Mouse (Mus musculus) cerebellum, adult 2 months (tissue): ENCODE measurements around the gene BC048403.

Source experiments
- CTCF ChIP-seq: fragments of 200-500 bp; IDR thresholded peaks from 2 replicates; pipeline ENCODE4 v1.5.1; 2011; ENCODE audit warnings: low read depth, mild to moderate bottlenecking, control low read depth, low read length, moderate library complexity, borderline replicate concordance; ENCODE audit not compliant: insufficient read depth
- POLR2A ChIP-seq: fragments of 200-500 bp; IDR thresholded peaks from 2 replicates; pipeline ENCODE4 v1.6.1; 2011; ENCODE audit warnings: low read length, control low read depth, borderline replicate concordance; ENCODE audit not compliant: insufficient read depth

DNA sequence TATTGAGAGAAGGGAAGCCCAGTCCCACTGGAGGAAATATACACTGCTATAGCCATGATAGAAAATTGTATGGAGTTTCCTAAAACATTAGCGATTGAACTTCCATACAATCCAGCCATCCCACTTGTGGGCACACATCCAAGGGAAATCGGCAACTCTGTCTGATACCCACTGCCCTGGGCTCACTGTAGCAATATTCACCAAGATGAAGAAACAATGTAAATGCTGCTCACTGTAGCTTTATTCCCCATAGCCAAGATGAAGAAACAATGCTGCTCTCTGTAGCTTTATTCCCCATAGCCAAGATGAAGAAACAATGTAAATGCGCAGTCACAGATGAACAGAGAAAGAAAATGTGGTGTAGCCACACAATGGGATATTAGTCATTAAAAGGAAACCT lies 2.5 kb upstream of the BC048403 start:
- TF ChIP-seq POLR2A: no peak
- no peak for TF ChIP-seq CTCF
